11 mouse cellular contexts compared by ENCODE assay signal in genomic region chr19:46028747-46029320, GRCm38 (mm10). TPM values are rescaled to one million over a fixed set of nuclear protein-coding genes. Genes with fewer than 3 reads are reported as not detected.
DNase-seq lines count a peak whose midpoint lies in the region; ATAC-seq and TF ChIP-seq lines count a peak whose summit lies in the region.
"Had no signal": no experiment of that assay in that cellular context is flagged by ENCODE, and none has a peak within 500 bp of the region (broad histone marks: within the 10 kb centered on the region; RNA-seq: fewer than 3 reads in every experiment).

No protein-coding gene starts in this region.

- no peak for TF ChIP-seq EP300 in stomach, postnatal 0 days (optimal IDR thresholded peaks at IDR 0.05)

- DNase-seq in hindbrain, postnatal 0 days (ENCODE audit: low spot score): no peak
- DNase-seq in hindbrain, embryonic 14.5 days (ENCODE audit: low spot score): no peak
- DNase-seq in midbrain, postnatal 0 days (ENCODE audit: low spot score): no peak
- DNase-seq in R1 (ENCODE audit: low read depth, low spot score): peak; percentile 91
- DNase-seq in stomach, postnatal 0 days (ENCODE audit: low spot score): no peak
- DNase-seq: heart, postnatal 14 days; kidney, adult 9 months; layer of hippocampus, postnatal 36 days; lung, postnatal 14 days had no signal

- H3K4me3 ChIP-seq in hindbrain, postnatal 0 days (ENCODE audit: low read length): no peak overlapping the region
- H3K4me3 ChIP-seq in hindbrain, embryonic 14.5 days (replicated peaks; ENCODE audit: low read length): no peak overlapping the region
- H3K4me3 ChIP-seq in midbrain, postnatal 0 days (ENCODE audit: low read depth, low read length): no peak overlapping the region
- H3K4me3 ChIP-seq in midbrain, embryonic 13.5 days (replicated peaks): no peak overlapping the region
- H3K4me3 ChIP-seq in stomach, postnatal 0 days (ENCODE audit: low read depth, low read length): no peak overlapping the region
- no peak overlapping the region for H3K4me3 ChIP-seq in neural tube, embryonic 15.5 days (replicated peaks)

- no peaks in the 10 kb centered on the region for H3K27me3 ChIP-seq in hindbrain, postnatal 0 days (ENCODE audit: insufficient read depth, low read length)
- no peaks in the 10 kb centered on the region for H3K27me3 ChIP-seq in hindbrain, embryonic 14.5 days (ENCODE audit: control insufficient read depth, insufficient read depth, low read length)
- no peaks in the 10 kb centered on the region for H3K27me3 ChIP-seq in midbrain, postnatal 0 days (ENCODE audit: insufficient read depth, low read length)
- H3K27me3 ChIP-seq in midbrain, embryonic 13.5 days: no peaks in the 10 kb centered on the region
- no peaks in the 10 kb centered on the region for H3K27me3 ChIP-seq in stomach, postnatal 0 days (ENCODE audit: control insufficient read depth, insufficient read depth, low read length)
- no peaks in the 10 kb centered on the region for H3K27me3 ChIP-seq in neural tube, embryonic 15.5 days (replicated peaks)

- no peaks in the 10 kb centered on the region for H3K4me1 ChIP-seq in hindbrain, postnatal 0 days (ENCODE audit: insufficient read depth, low read length)
- H3K4me1 ChIP-seq in hindbrain, embryonic 14.5 days (replicated peaks; ENCODE audit: control insufficient read depth, insufficient read depth, low read length): no peaks in the 10 kb centered on the region
- no peaks in the 10 kb centered on the region for H3K4me1 ChIP-seq in midbrain, postnatal 0 days (ENCODE audit: insufficient read depth, low read length)
- H3K4me1 ChIP-seq in midbrain, embryonic 13.5 days (replicated peaks): peaks cover 5% of the 10 kb centered on the region; the same call in 1 of the 2 replicates
- no peaks in the 10 kb centered on the region for H3K4me1 ChIP-seq in stomach, postnatal 0 days (replicated peaks; ENCODE audit: control insufficient read depth, insufficient read depth)
- H3K4me1 ChIP-seq in neural tube, embryonic 15.5 days: no peaks in the 10 kb centered on the region

- 75% methylated on average over 11 of the region's 11 CpGs for WGBS in hindbrain, postnatal 0 days
- 72% methylated on average over 11 of the region's 11 CpGs for whole genome bisulfite sequencing in hindbrain, embryonic 14.5 days
- WGBS in midbrain, postnatal 0 days: 78% methylated on average over 11 of the region's 11 CpGs
- WGBS in midbrain, embryonic 13.5 days: 73% methylated on average over 11 of the region's 11 CpGs
- 72% methylated on average over 11 of the region's 11 CpGs for WGBS in stomach, postnatal 0 days
- 77% methylated on average over 11 of the region's 11 CpGs for WGBS in neural tube, embryonic 15.5 days

- no peaks in the 10 kb centered on the region for H3K9me3 ChIP-seq in hindbrain, postnatal 0 days (ENCODE audit: low read length)
- H3K9me3 ChIP-seq in hindbrain, embryonic 14.5 days (ENCODE audit: control insufficient read depth, low read length): no peaks in the 10 kb centered on the region
- no peaks in the 10 kb centered on the region for H3K9me3 ChIP-seq in midbrain, postnatal 0 days (ENCODE audit: low read length)
- no peaks in the 10 kb centered on the region for H3K9me3 ChIP-seq in midbrain, embryonic 13.5 days
- no peaks in the 10 kb centered on the region for H3K9me3 ChIP-seq in stomach, postnatal 0 days (ENCODE audit: control insufficient read depth, low read length)
- no peaks in the 10 kb centered on the region for H3K9me3 ChIP-seq in neural tube, embryonic 15.5 days (replicated peaks)

- ATAC-seq in hindbrain, postnatal 0 days: no peak
- no peak for ATAC-seq in hindbrain, embryonic 14.5 days (ENCODE audit: low FRiP score)
- no peak for ATAC-seq in midbrain, postnatal 0 days (ENCODE audit: low FRiP score)
- no peak for ATAC-seq in midbrain, embryonic 13.5 days
- no peak for ATAC-seq in stomach, postnatal 0 days (ENCODE audit: low FRiP score, low TSS enrichment)
- no peak for ATAC-seq in neural tube, embryonic 15.5 days (ENCODE audit: low FRiP score)

- H3K27ac ChIP-seq in hindbrain, postnatal 0 days: no peak overlapping the region
- H3K27ac ChIP-seq in hindbrain, embryonic 14.5 days: no peak overlapping the region
- H3K27ac ChIP-seq in midbrain, postnatal 0 days (ENCODE audit: low read depth, low read length): no peak overlapping the region
- H3K27ac ChIP-seq in midbrain, embryonic 13.5 days: no peak overlapping the region
- H3K27ac ChIP-seq in stomach, postnatal 0 days (replicated peaks): no peak overlapping the region
- no peak overlapping the region for H3K27ac ChIP-seq in neural tube, embryonic 15.5 days (replicated peaks)

- TF ChIP-seq CTCF in hindbrain, postnatal 0 days (IDR thresholded peaks at IDR 0.05; ENCODE audit: low read depth): peak; percentile 39
- peak; percentile 48 for TF ChIP-seq CTCF in midbrain, postnatal 0 days (IDR thresholded peaks at IDR 0.05)
- TF ChIP-seq CTCF in stomach, postnatal 0 days (IDR thresholded peaks at IDR 0.05; ENCODE audit: low read depth): peak; percentile 65

- no peak overlapping the region for H3K4me2 ChIP-seq in hindbrain, postnatal 0 days (ENCODE audit: low read depth, low read length)
- H3K4me2 ChIP-seq in hindbrain, embryonic 14.5 days (replicated peaks): no peak overlapping the region
- no peak overlapping the region for H3K4me2 ChIP-seq in midbrain, postnatal 0 days (ENCODE audit: low read depth, low read length, poor library complexity, severe bottlenecking)
- no peak overlapping the region for H3K4me2 ChIP-seq in midbrain, embryonic 13.5 days (replicated peaks)
- H3K4me2 ChIP-seq in stomach, postnatal 0 days (replicated peaks; ENCODE audit: low read depth): no peak overlapping the region
- H3K4me2 ChIP-seq in neural tube, embryonic 15.5 days: no peak overlapping the region

- H3K36me3 ChIP-seq in hindbrain, postnatal 0 days (ENCODE audit: insufficient read depth, low read length): peaks cover 23% of the 10 kb centered on the region
- H3K36me3 ChIP-seq in hindbrain, embryonic 14.5 days (replicated peaks; ENCODE audit: control insufficient read depth, insufficient read depth): peaks cover 26% of the 10 kb centered on the region
- H3K36me3 ChIP-seq in midbrain, postnatal 0 days (ENCODE audit: insufficient read depth, low read length): peaks cover 27% of the 10 kb centered on the region
- H3K36me3 ChIP-seq in midbrain, embryonic 13.5 days: peaks cover 37% of the 10 kb centered on the region
- peaks cover 13% of the 10 kb centered on the region for H3K36me3 ChIP-seq in stomach, postnatal 0 days (ENCODE audit: control insufficient read depth, insufficient read depth, low read length)
- H3K36me3 ChIP-seq in neural tube, embryonic 15.5 days: peaks cover 25% of the 10 kb centered on the region

- no peak overlapping the region for H3K9ac ChIP-seq in hindbrain, postnatal 0 days (replicated peaks; ENCODE audit: low read length)
- no peak overlapping the region for H3K9ac ChIP-seq in hindbrain, embryonic 14.5 days
- no peak overlapping the region for H3K9ac ChIP-seq in midbrain, postnatal 0 days (replicated peaks; ENCODE audit: low read length, poor library complexity, severe bottlenecking)
- no peak overlapping the region for H3K9ac ChIP-seq in midbrain, embryonic 13.5 days (replicated peaks)
- no peak overlapping the region for H3K9ac ChIP-seq in stomach, postnatal 0 days (ENCODE audit: low read length)
- H3K9ac ChIP-seq in neural tube, embryonic 15.5 days (replicated peaks): no peak overlapping the region

RNA-seq across cellular contexts. Expression of gene Pprc1, which starts 15.9 kb away (rescaled TPM):
- total RNA-seq in hindbrain, postnatal 0 days (2014; rRNA removed): 9.3 and 25.0 TPM in 2 replicates
- polyA plus RNA-seq in hindbrain, postnatal 0 days (2015; fragmentation: Nextera tagmentation; extraction: Ambion mirVana): 7.9 and 9.0 TPM in 2 replicates
- polyA plus RNA-seq in hindbrain, embryonic 14.5 days (2014; fragmentation: Nextera tagmentation; extraction: Ambion mirVana): 19.1 and 29.6 TPM in 2 replicates
- 9.9 and 10.4 TPM in 2 replicates for total RNA-seq in midbrain, postnatal 0 days (2014; rRNA removed)
- polyA plus RNA-seq in midbrain, postnatal 0 days (2015; fragmentation: Nextera tagmentation; extraction: Ambion mirVana): 8.8 and 9.8 TPM in 2 replicates
- polyA plus RNA-seq in midbrain, embryonic 13.5 days (2015; fragmentation: Nextera tagmentation; extraction: Ambion mirVana): 20.5 and 21.8 TPM in 2 replicates
- polyA plus RNA-seq in stomach, postnatal 0 days (2015; fragmentation: Nextera tagmentation; extraction: Ambion mirVana): 8.6 and 10.7 TPM in 2 replicates
- polyA plus RNA-seq in neural tube, embryonic 15.5 days (2015; fragmentation: Nextera tagmentation; extraction: Ambion mirVana): 16.1 and 24.0 TPM in 2 replicates

RNA-seq across cellular contexts. Expression of gene Ldb1, which starts 16.2 kb away (rescaled TPM):
- 139 and 140 TPM in 2 replicates for total RNA-seq in hindbrain, postnatal 0 days (2014; rRNA removed)
- 76.8 and 83.0 TPM in 2 replicates for polyA plus RNA-seq in hindbrain, postnatal 0 days (2015; fragmentation: Nextera tagmentation; extraction: Ambion mirVana)
- polyA plus RNA-seq in hindbrain, embryonic 14.5 days (2014; fragmentation: Nextera tagmentation; extraction: Ambion mirVana): 92.2 and 95.4 TPM in 2 replicates
- total RNA-seq in midbrain, postnatal 0 days (2014; rRNA removed): 121 and 139 TPM in 2 replicates
- polyA plus RNA-seq in midbrain, postnatal 0 days (2015; fragmentation: Nextera tagmentation; extraction: Ambion mirVana): 83.7 and 84.5 TPM in 2 replicates
- 121 and 140 TPM in 2 replicates for polyA plus RNA-seq in midbrain, embryonic 13.5 days (2015; fragmentation: Nextera tagmentation; extraction: Ambion mirVana)
- 50.1 and 54.9 TPM in 2 replicates for polyA plus RNA-seq in stomach, postnatal 0 days (2015; fragmentation: Nextera tagmentation; extraction: Ambion mirVana)
- polyA plus RNA-seq in neural tube, embryonic 15.5 days (2015; fragmentation: Nextera tagmentation; extraction: Ambion mirVana): 93.4 and 93.9 TPM in 2 replicates

RNA-seq across cellular contexts. Expression of gene Hps6, which starts 25.5 kb away (rescaled TPM):
- total RNA-seq in hindbrain, postnatal 0 days (2014; rRNA removed): 10.6 and 13.1 TPM in 2 replicates
- polyA plus RNA-seq in hindbrain, postnatal 0 days (2015; fragmentation: Nextera tagmentation; extraction: Ambion mirVana): 4.7 TPM in 2 replicates
- polyA plus RNA-seq in hindbrain, embryonic 14.5 days (2014; fragmentation: Nextera tagmentation; extraction: Ambion mirVana): 2.9 and 3.1 TPM in 2 replicates
- total RNA-seq in midbrain, postnatal 0 days (2014; rRNA removed): 8.9 and 9.4 TPM in 2 replicates
- polyA plus RNA-seq in midbrain, postnatal 0 days (2015; fragmentation: Nextera tagmentation; extraction: Ambion mirVana): 3.9 and 4.6 TPM in 2 replicates
- 2.0 TPM in 2 replicates for polyA plus RNA-seq in midbrain, embryonic 13.5 days (2015; fragmentation: Nextera tagmentation; extraction: Ambion mirVana)
- polyA plus RNA-seq in stomach, postnatal 0 days (2015; fragmentation: Nextera tagmentation; extraction: Ambion mirVana): 4.9 and 5.1 TPM in 2 replicates
- polyA plus RNA-seq in neural tube, embryonic 15.5 days (2015; fragmentation: Nextera tagmentation; extraction: Ambion mirVana): 5.4 and 7.8 TPM in 2 replicates

RNA-seq across cellular contexts. Expression of gene Armh3, which starts 30.5 kb away (rescaled TPM):
- 17.5 and 19.1 TPM in 2 replicates for total RNA-seq in hindbrain, postnatal 0 days (2014; rRNA removed)
- 15.0 and 16.5 TPM in 2 replicates for polyA plus RNA-seq in hindbrain, postnatal 0 days (2015; fragmentation: Nextera tagmentation; extraction: Ambion mirVana)
- polyA plus RNA-seq in hindbrain, embryonic 14.5 days (2014; fragmentation: Nextera tagmentation; extraction: Ambion mirVana): 17.7 and 18.7 TPM in 2 replicates
- total RNA-seq in midbrain, postnatal 0 days (2014; rRNA removed): 17.4 and 18.9 TPM in 2 replicates
- polyA plus RNA-seq in midbrain, postnatal 0 days (2015; fragmentation: Nextera tagmentation; extraction: Ambion mirVana): 18.1 and 20.1 TPM in 2 replicates
- 22.1 and 23.4 TPM in 2 replicates for polyA plus RNA-seq in midbrain, embryonic 13.5 days (2015; fragmentation: Nextera tagmentation; extraction: Ambion mirVana)
- 7.5 and 8.2 TPM in 2 replicates for polyA plus RNA-seq in stomach, postnatal 0 days (2015; fragmentation: Nextera tagmentation; extraction: Ambion mirVana)
- 20.5 and 21.3 TPM in 2 replicates for polyA plus RNA-seq in neural tube, embryonic 15.5 days (2015; fragmentation: Nextera tagmentation; extraction: Ambion mirVana)

RNA-seq across cellular contexts. Expression of gene Nolc1, which starts 46.8 kb away (rescaled TPM):
- 24.1 and 26.9 TPM in 2 replicates for total RNA-seq in hindbrain, postnatal 0 days (2014; rRNA removed)
- 57.7 and 61.6 TPM in 2 replicates for polyA plus RNA-seq in hindbrain, postnatal 0 days (2015; fragmentation: Nextera tagmentation; extraction: Ambion mirVana)
- polyA plus RNA-seq in hindbrain, embryonic 14.5 days (2014; fragmentation: Nextera tagmentation; extraction: Ambion mirVana): 58.1 and 63.2 TPM in 2 replicates
- 26.0 and 35.5 TPM in 2 replicates for total RNA-seq in midbrain, postnatal 0 days (2014; rRNA removed)
- polyA plus RNA-seq in midbrain, postnatal 0 days (2015; fragmentation: Nextera tagmentation; extraction: Ambion mirVana): 55.7 and 63.5 TPM in 2 replicates
- polyA plus RNA-seq in midbrain, embryonic 13.5 days (2015; fragmentation: Nextera tagmentation; extraction: Ambion mirVana): 82.9 and 85.4 TPM in 2 replicates
- polyA plus RNA-seq in stomach, postnatal 0 days (2015; fragmentation: Nextera tagmentation; extraction: Ambion mirVana): 36.1 and 36.5 TPM in 2 replicates
- polyA plus RNA-seq in neural tube, embryonic 15.5 days (2015; fragmentation: Nextera tagmentation; extraction: Ambion mirVana): 59.4 and 67.9 TPM in 2 replicates
